Mouse (Mus musculus): ENCODE measurements at regions not wholly inside any gene's neighbourhood (a gene's known extent, or its start where the extent isn't known, plus 50 kb on each side); places are given as distances from the start of the nearest gene placed in this dataset.

GRCm38 (mm10) chr14:111485631-111486030 is 189.3 kb upstream of the Slitrk5 start:
- Histone ChIP-seq H3K9ac (replicated peaks; ENCODE audit: low read depth, low read length) (no peak overlapping the region), H3K36me3 (replicated peaks; ENCODE audit: control insufficient read depth, insufficient read depth, low read length) (no peaks in the 10 kb centered on the region), H3K27me3 (ENCODE audit: control insufficient read depth, insufficient read depth, low read length) (no peaks in the 10 kb centered on the region), H3K4me3 (ENCODE audit: low read depth, low read length) (no peak overlapping the region), H3K4me1 (ENCODE audit: control insufficient read depth, insufficient read depth) (no peaks in the 10 kb centered on the region), H3K27ac (ENCODE audit: low read depth) (no peak overlapping the region), H3K9me3 (replicated peaks; ENCODE audit: control insufficient read depth, low read length) (no peaks in the 10 kb centered on the region), H3K4me2 (ENCODE audit: low read depth, low read length) (no peak overlapping the region)
- TF ChIP-seq EP300 (IDR thresholded peaks at IDR 0.05; ENCODE audit: low read depth) (0 out of 2 replicates have a peak, but pooled peaks have one; percentile 47), CTCF (IDR thresholded peaks at IDR 0.05; ENCODE audit: low read depth) (no peak)
- 56% methylated on average over 1 of the region's 1 CpGs for WGBS
- DNase-seq (ENCODE audit: low spot score) = peak; percentile 7
- ATAC-seq (ENCODE audit: insufficient read depth, low read depth) = no peak

- no peak overlapping the region for H3K4me2 ChIP-seq (ENCODE audit: low read depth, low read length)
- WGBS = 62% methylated on average over 1 of the region's 1 CpGs
- no peaks in the 10 kb centered on the region for H3K4me1 ChIP-seq (ENCODE audit: control insufficient read depth, insufficient read depth)
- H3K9me3 ChIP-seq (replicated peaks; ENCODE audit: control insufficient read depth, low read length) = no peaks in the 10 kb centered on the region
- DNase-seq (ENCODE audit: low spot score) = no peak
- no peaks in the 10 kb centered on the region for H3K27me3 ChIP-seq (ENCODE audit: control insufficient read depth, insufficient read depth, low read length)
- H3K9ac ChIP-seq (replicated peaks; ENCODE audit: low read depth, low read length) = no peak overlapping the region
- H3K27ac ChIP-seq (ENCODE audit: low read depth) = no peak overlapping the region
- ATAC-seq (ENCODE audit: insufficient read depth, low read depth) = no peak
- no peak overlapping the region for H3K4me3 ChIP-seq (ENCODE audit: low read depth, low read length)
- no peak for TF ChIP-seq EP300 (IDR thresholded peaks at IDR 0.05; ENCODE audit: low read depth)
- H3K36me3 ChIP-seq (replicated peaks; ENCODE audit: control insufficient read depth, insufficient read depth, low read length) = no peaks in the 10 kb centered on the region
These were observed 188.0 kb upstream of the Slitrk5 start for GRCm38 (mm10) chr14:111486912-111487311.

Measured in heart, postnatal 0 days (tissue).